Mouse (Mus musculus): ENCODE results near the gene Plekhm3. TPM values are rescaled to one million over a fixed set of nuclear protein-coding genes. Genes with fewer than 3 reads are reported as not detected.

Gene Plekhm3
- polyA plus RNA-seq, 1 experiment from 2014 or later: 7.6 TPM

DNA sequence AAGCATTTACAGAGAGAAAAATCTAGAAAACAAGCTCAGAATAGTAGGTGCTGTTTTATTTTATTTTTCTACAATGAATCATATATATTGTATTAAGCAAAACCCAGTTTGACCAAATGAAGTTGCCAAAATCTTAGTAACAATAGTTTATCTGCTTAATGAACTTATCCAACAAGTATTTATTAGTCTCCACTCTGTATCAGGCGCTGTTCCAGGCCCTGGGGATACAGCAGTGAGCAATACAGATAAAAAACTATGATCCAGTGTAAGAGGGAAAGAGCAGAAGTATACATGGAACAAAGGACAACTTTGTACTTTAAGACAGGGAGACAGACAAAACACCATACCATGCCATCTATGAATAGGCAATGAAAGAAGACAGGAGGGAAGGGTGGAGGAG is 81.5 kb downstream of the Plekhm3 start:
- WGBS: 80% methylated on average over 1 of the region's 1 CpGs

DNA sequence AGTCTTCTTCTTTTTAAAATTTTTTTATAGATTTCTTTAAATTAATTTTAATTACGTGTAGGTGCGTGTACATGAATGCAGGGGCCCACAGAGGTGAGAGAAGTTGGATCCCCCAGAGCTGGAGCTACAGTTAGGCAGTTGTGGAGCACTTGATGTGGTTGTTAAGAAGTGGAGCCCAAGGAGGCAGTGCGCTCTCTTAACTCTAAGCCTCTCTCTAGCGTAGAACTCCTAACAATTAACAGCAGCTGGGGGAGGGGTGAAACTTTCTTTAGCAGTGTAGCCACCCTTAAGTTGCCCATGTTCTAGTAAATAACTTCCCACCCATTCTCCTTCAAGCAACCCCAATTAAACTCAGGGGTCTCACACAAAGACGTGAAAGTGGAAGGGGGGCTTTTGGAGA is 84.7 kb downstream of the Plekhm3 start:
- Histone ChIP-seq H3K36me3 (no peaks in the 10 kb centered on the region), H3K27me3 (no peaks in the 10 kb centered on the region), H3K27ac (replicated peaks) (no peak overlapping the region), H3K4me3 (replicated peaks) (no peak overlapping the region), H3K4me2 (replicated peaks) (no peak overlapping the region), H3K9ac (no peak overlapping the region), H3K9me3 (replicated peaks) (no peaks in the 10 kb centered on the region), H3K4me1 (peaks cover 5% of the 10 kb centered on the region; the same call in 1 of the 2 replicates)
- 79% methylated on average over 5 of the region's 5 CpGs for WGBS
- ATAC-seq (ENCODE audit: insufficient number of reproducible peaks, low FRiP score, low TSS enrichment, low read depth): no peak

More for the DNA sequence above, 81.5 kb downstream of the Plekhm3 start:
- no peak for ATAC-seq (ENCODE audit: insufficient number of reproducible peaks, low FRiP score, low TSS enrichment, low read depth)
- Histone ChIP-seq H3K4me3 (replicated peaks) (no peak overlapping the region), H3K9me3 (replicated peaks) (no peaks in the 10 kb centered on the region), H3K4me1 (no peaks in the 10 kb centered on the region), H3K36me3 (0 out of 2 replicates have a peak, but pooled peaks cover 3% of the 10 kb centered on the region), H3K27me3 (no peaks in the 10 kb centered on the region), H3K27ac (replicated peaks) (no peak overlapping the region), H3K4me2 (replicated peaks) (no peak overlapping the region), H3K9ac (no peak overlapping the region)

DNA sequence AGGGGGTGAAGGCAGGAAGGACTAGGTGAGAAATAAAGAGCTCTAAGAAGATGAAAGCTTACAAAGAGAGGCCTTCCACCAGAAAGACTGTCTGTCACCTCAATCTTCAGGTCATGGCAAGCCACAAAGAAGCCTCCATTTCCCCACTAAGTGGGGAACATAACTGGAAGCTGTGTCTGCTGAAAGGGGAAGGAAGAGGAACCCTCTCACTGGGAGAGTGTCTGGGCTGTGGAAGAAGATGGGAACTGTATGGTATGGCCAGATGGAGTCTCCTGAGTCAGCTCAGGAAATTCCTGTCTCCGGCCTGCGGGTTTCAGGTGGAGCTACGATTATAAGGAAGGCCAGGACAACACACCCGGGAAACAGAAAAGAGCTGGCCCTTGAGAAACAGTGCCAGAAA is 88.9 kb downstream of the Plekhm3 start:
- Histone ChIP-seq H3K4me1 (peaks cover 5% of the 10 kb centered on the region; the same call in 1 of the 2 replicates), H3K4me3 (replicated peaks) (no peak overlapping the region), H3K27ac (replicated peaks) (no peak overlapping the region)

DNA sequence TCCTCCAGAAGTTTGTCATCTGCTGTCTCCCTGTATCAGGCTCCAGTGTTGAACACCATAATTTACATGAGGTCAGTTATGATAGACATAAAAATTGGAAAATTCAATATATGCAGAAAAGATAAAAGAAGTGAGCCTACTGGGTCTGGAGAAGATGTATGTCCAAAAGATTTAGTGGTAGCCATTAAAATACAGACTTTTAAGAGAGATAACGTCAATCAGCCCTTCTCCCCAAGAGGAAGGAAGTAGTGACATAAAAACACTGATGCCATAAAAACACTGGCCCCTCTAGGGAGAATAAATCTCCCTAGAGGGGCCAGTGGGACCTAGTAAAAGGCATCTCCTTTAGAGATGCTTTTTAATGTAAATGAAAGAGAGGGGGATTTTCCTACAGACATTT is 90.5 kb downstream of the Plekhm3 start:
- Histone ChIP-seq H3K4me2 (replicated peaks) (no peak overlapping the region), H3K4me1 (peaks cover 5% of the 10 kb centered on the region; the same call in 1 of the 2 replicates), H3K9ac (no peak overlapping the region), H3K9me3 (replicated peaks) (no peaks in the 10 kb centered on the region), H3K27ac (replicated peaks) (no peak overlapping the region), H3K4me3 (replicated peaks) (no peak overlapping the region), H3K27me3 (no peaks in the 10 kb centered on the region), H3K36me3 (no peaks in the 10 kb centered on the region)
- 69% methylated on average over 1 of the region's 1 CpGs for WGBS
- ATAC-seq (ENCODE audit: insufficient number of reproducible peaks, low FRiP score, low TSS enrichment, low read depth): no peak

More for the DNA sequence above, 88.9 kb downstream of the Plekhm3 start:
- H3K4me2 ChIP-seq (replicated peaks): no peak overlapping the region
- no peaks in the 10 kb centered on the region for H3K9me3 ChIP-seq (replicated peaks)
- H3K27me3 ChIP-seq: no peaks in the 10 kb centered on the region
- no peak for ATAC-seq (ENCODE audit: insufficient number of reproducible peaks, low FRiP score, low TSS enrichment, low read depth)
- H3K36me3 ChIP-seq: no peaks in the 10 kb centered on the region
- H3K9ac ChIP-seq: no peak overlapping the region
- WGBS: 51% methylated on average over 4 of the region's 4 CpGs

DNA sequence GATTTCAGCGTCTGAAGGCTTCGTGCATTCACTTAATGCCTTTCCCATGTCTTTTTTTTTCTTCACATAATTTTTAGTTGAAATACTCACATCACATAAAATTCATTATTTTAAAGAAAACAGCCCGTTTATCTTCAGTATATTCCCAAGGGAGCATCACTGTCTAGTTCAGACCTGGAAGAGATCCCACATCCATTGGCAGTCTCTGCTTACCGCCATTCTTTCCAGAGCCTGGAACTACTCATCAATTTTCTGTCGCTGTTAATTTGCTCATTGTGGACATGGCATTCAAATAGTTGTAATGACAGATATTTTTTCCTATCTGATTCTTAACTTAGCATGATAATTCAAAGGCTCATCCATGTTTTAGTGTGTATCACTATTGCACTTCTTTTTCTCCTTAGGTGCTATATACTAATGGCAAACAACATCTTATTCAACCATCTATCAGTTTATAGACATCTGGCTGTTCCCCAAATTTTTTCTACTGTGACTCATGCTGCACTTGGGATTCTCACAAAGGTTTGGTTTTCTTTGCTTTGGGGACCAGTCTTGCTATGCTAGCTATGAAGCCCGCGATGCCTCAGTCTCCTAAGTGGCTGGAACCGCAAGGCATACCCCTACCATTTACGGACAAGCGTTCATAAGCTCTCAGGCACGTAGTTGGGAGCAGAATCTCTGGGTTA is 96.2 kb downstream of the Plekhm3 start:
- Histone ChIP-seq H3K4me1 (no peaks in the 10 kb centered on the region), H3K27me3 (no peaks in the 10 kb centered on the region), H3K4me2 (replicated peaks) (no peak overlapping the region), H3K4me3 (replicated peaks) (no peak overlapping the region), H3K36me3 (no peaks in the 10 kb centered on the region), H3K9ac (no peak overlapping the region), H3K9me3 (replicated peaks) (no peaks in the 10 kb centered on the region), H3K27ac (replicated peaks) (no peak overlapping the region)
- 75% methylated on average over 11 of the region's 11 CpGs for WGBS
- no peak for ATAC-seq (ENCODE audit: insufficient number of reproducible peaks, low FRiP score, low TSS enrichment, low read depth)

DNA sequence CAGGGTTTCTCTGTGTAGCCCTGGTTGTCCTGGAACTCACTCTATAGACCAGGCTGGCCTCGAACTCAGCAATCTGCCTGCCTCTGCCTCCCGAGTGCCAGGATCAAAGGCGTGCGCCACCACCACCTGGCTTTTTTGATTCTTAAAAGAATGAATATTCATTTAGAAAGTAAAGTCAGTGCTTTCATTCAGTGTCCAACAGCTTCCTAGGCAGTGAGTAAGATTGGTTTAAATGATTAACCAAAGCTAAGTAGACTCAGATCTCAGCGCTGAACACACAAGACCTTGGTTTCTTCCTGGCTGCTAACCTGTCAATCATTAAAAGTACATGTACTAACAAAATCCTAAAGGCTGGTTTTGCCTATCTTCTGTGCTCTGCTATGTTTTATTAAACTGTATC is 96.8 kb downstream of the Plekhm3 start:
- Histone ChIP-seq H3K4me2 (replicated peaks) (no peak overlapping the region), H3K27ac (replicated peaks) (no peak overlapping the region), H3K4me1 (no peaks in the 10 kb centered on the region), H3K9me3 (replicated peaks) (no peaks in the 10 kb centered on the region), H3K36me3 (no peaks in the 10 kb centered on the region), H3K27me3 (no peaks in the 10 kb centered on the region), H3K9ac (no peak overlapping the region), H3K4me3 (replicated peaks) (no peak overlapping the region)
- WGBS: 88% methylated on average over 5 of the region's 5 CpGs
- ATAC-seq (ENCODE audit: insufficient number of reproducible peaks, low FRiP score, low TSS enrichment, low read depth): no peak

DNA sequence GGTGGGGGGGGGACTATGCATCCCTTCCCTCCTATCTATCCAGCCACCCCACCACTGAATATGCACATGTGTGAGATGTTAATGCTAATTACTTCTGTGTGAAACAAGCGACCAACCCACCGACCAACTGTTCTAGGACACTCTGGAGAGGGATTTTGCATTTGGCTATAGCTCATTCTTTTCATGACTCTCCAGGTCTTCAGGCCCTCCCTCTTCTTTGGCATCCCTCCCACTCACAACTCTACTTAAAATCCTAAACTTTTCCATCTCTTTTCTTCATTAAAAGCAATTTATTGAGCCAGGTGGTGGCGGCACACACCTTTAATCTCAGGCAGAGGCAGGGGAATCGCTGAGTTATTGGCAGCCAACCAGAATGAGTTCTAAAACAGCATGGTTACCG is 101.8 kb downstream of the Plekhm3 start:
- Histone ChIP-seq H3K27me3 (no peaks in the 10 kb centered on the region), H3K9me3 (replicated peaks) (no peaks in the 10 kb centered on the region), H3K4me2 (replicated peaks) (no peak overlapping the region), H3K36me3 (no peaks in the 10 kb centered on the region), H3K4me3 (replicated peaks) (no peak overlapping the region), H3K9ac (no peak overlapping the region), H3K4me1 (no peaks in the 10 kb centered on the region), H3K27ac (replicated peaks) (no peak overlapping the region)
- WGBS: 61% methylated on average over 5 of the region's 5 CpGs
- no peak for ATAC-seq (ENCODE audit: insufficient number of reproducible peaks, low FRiP score, low TSS enrichment, low read depth)

DNA sequence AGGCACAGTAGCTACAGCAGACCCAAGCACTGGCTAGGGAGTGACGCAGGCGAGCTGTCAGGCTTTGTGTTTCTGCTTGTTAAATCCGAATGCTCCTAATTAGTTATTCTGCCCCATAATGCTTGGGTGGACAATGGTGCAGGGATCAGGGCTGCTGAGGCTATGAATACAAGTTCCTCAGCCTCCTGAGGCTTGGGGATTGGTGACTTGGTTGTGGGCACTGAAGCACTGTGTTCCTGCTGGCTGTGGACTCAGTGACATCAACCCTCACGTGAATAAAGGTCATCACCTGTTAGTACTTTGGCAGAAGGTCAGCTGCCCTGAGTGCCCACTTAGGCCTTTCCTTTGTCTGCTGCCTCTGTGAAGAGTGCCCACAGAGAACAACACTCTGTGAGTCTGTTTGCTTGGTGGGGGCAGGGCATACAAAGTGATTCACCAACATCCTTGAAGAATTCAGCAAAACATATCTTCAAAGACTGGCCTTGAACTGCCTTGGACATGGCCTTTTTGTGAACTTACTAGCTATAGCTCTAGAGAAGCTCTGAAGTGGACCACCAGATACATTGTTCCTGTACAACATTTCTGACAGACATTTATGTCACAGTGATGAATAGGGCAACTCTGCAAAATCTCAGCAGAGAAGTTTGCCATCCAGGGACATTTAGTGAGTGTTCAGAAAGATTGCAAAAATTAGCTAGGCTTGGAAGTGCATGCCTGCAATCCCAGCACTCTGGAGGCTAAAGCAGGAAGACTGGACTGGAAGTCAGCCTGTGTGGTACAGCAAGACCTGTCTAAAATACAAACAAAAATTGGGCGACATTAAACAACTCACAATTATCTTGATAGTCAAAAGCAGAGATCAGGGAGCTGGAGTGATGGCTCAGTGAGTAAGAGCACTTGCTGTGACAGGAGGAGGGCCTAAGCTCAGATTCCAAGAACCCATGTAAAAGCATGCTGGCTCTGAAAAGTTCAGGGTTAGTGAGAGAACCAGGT is 102.6 kb downstream of the Plekhm3 start:
- Histone ChIP-seq H3K4me1 (no peaks in the 10 kb centered on the region), H3K9me3 (replicated peaks) (no peaks in the 10 kb centered on the region), H3K27ac (replicated peaks) (no peak overlapping the region), H3K27me3 (no peaks in the 10 kb centered on the region), H3K4me3 (replicated peaks) (no peak overlapping the region), H3K36me3 (no peaks in the 10 kb centered on the region), H3K9ac (no peak overlapping the region), H3K4me2 (replicated peaks) (no peak overlapping the region)
- no peak for ATAC-seq (ENCODE audit: insufficient number of reproducible peaks, low FRiP score, low TSS enrichment, low read depth)
- WGBS: 59% methylated on average over 5 of the region's 5 CpGs

DNA sequence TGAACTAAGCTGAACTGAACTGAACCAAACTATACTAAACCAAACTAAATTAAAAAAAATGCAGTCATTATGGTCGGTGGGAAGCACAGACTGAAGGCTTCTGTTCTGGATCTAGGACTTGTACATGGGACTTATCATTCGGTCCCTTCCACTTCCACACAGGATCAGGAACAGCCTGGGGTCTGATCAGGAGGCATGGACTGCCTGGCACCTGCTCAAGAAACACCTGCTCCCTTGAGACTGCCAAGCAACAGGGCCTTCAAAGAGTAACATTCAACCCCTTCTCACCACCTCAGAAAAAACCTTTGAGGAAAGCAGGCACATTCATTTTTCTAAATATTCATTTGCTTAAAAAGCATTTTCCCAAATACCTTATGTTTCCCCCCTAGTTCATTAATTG is 103.4 kb downstream of the Plekhm3 start:
- Histone ChIP-seq H3K36me3 (no peaks in the 10 kb centered on the region), H3K4me3 (replicated peaks) (no peak overlapping the region), H3K27me3 (no peaks in the 10 kb centered on the region), H3K9me3 (replicated peaks) (no peaks in the 10 kb centered on the region), H3K4me2 (replicated peaks) (no peak overlapping the region), H3K9ac (no peak overlapping the region), H3K4me1 (no peaks in the 10 kb centered on the region), H3K27ac (replicated peaks) (no peak overlapping the region)
- ATAC-seq (ENCODE audit: insufficient number of reproducible peaks, low FRiP score, low TSS enrichment, low read depth): no peak
- 79% methylated on average over 2 of the region's 2 CpGs for WGBS

DNA sequence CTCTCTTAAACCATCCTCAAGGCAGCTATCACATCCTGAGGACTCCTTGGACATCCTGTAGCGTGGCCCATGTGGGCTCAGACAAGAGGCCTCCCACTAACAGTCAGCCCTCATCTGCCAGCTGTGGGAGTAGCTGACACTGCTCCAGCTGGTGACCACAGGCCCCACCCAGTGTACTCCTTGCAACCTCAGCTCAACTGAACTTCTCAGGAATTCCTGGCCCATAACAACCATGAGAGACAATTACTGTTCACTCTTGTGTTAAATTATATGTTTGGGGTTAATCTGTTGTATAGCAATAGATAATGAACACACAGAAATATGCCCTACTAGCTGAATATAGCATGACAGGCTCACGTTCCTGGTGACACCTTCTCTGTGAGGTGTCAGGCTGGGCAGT is 104.4 kb downstream of the Plekhm3 start:
- Histone ChIP-seq H3K9me3 (replicated peaks) (no peaks in the 10 kb centered on the region), H3K9ac (no peak overlapping the region), H3K4me2 (replicated peaks) (no peak overlapping the region), H3K36me3 (no peaks in the 10 kb centered on the region), H3K27ac (replicated peaks) (no peak overlapping the region), H3K4me3 (replicated peaks) (no peak overlapping the region), H3K27me3 (no peaks in the 10 kb centered on the region), H3K4me1 (0 out of 2 replicates have a peak, but pooled peaks cover 4% of the 10 kb centered on the region)
- ATAC-seq (ENCODE audit: insufficient number of reproducible peaks, low FRiP score, low TSS enrichment, low read depth): peak; percentile 77; the same call in 1 of the 2 replicates
- 78% methylated on average over 2 of the region's 2 CpGs for WGBS

DNA sequence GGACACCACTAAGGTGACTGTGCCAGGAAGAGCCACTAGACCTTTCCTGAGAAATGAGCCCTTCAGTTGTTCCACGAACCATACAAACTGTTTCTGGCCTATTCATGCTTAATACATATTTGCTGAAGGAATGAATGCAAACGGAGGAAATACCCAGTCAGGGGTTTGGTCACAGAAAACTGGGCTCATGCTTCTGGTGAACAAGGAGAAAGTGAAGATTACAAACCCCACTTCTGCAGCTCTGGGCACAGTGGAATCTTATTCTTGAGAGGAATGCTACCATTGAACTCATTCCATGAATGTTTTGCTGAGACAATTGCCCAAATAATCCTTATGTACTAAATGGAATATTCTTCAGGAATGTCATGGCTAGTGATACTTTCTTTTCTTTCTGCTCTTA is 106.3 kb downstream of the Plekhm3 start:
- 61% methylated on average over 2 of the region's 2 CpGs for WGBS
- 0 out of 2 replicates have a peak overlapping the region, but pooled peaks have one; percentile 1 for H3K27ac ChIP-seq (replicated peaks)
- no peaks in the 10 kb centered on the region for H3K27me3 ChIP-seq
- H3K9me3 ChIP-seq (replicated peaks): no peaks in the 10 kb centered on the region
- H3K9ac ChIP-seq: no peak overlapping the region
- H3K4me2 ChIP-seq (replicated peaks): no peak overlapping the region
- H3K36me3 ChIP-seq: no peaks in the 10 kb centered on the region
- ATAC-seq (ENCODE audit: insufficient number of reproducible peaks, low FRiP score, low TSS enrichment, low read depth): no peak
- 0 out of 2 replicates have a peak, but pooled peaks cover 4% of the 10 kb centered on the region for H3K4me1 ChIP-seq
- no peak overlapping the region for H3K4me3 ChIP-seq (replicated peaks)

Measured in embryonic facial prominence, embryonic 15.5 days (tissue).